Mouse (Mus musculus) intestine, embryonic 15.5 days (tissue): ENCODE measurements around the gene 1700018B08Rik. TPM values are rescaled to one million over a fixed set of nuclear protein-coding genes. Genes with fewer than 3 reads are reported as not detected.

Experiments
- ATAC-seq: fragments of 200-750 bp; cut with Nextera tagmentation; 2 replicates; pipeline ENCODE4 v1.8.0; 2017; ENCODE audit warnings: moderate TSS enrichment, moderate library complexity
- H3K27ac ChIP-seq: fragments of 300-500 bp; sonication (generic); 2 replicates; pipeline ENCODE4 v1.5.1; 2015; ENCODE audit warnings: mild to moderate bottlenecking, inconsistent platforms
- H3K27me3 ChIP-seq: fragments of 300-500 bp; sonication (generic); replicated peaks from 2 replicates; pipeline ENCODE4 v1.6.1; 2015; ENCODE audit warnings: inconsistent platforms
- H3K36me3 ChIP-seq: fragments of 300-500 bp; sonication (generic); 2 replicates; pipeline ENCODE4 v1.6.1; 2015; ENCODE audit warnings: inconsistent platforms
- H3K4me1 ChIP-seq: fragments of 300-500 bp; sonication (generic); replicated peaks from 2 replicates; pipeline ENCODE4 v1.6.1; 2015; ENCODE audit warnings: inconsistent platforms
- H3K4me2 ChIP-seq: fragments of 300-500 bp; sonication (generic); replicated peaks from 2 replicates; pipeline ENCODE4 v1.6.1; 2015; ENCODE audit warnings: mild to moderate bottlenecking, inconsistent platforms
- H3K4me3 ChIP-seq: fragments of 300-500 bp; sonication (generic); replicated peaks from 2 replicates; pipeline ENCODE4 v1.5.1; 2015; ENCODE audit warnings: inconsistent platforms
- H3K9ac ChIP-seq: fragments of 300-500 bp; sonication (generic); 2 replicates; pipeline ENCODE4 v1.6.1; 2015; ENCODE audit warnings: inconsistent platforms
- H3K9me3 ChIP-seq: fragments of 300-500 bp; sonication (generic); 2 replicates; pipeline ENCODE4 v1.6.1; 2016; ENCODE audit warnings: inconsistent platforms
- WGBS: fragments of 180-500 bp; shearing (Covaris S2); methylation state at CpG from one replicate; pipeline ENCODE4 v1.1.7; 2015; 5-methylcytosine and 5-hydroxymethylcytosine counted together
- polyA plus RNA-seq: library from polyadenylated mRNA; unstranded; fragments of >200 nt; fragmentation: Nextera tagmentation; extraction: Ambion mirVana; gene quantifications from 2 replicates; pipeline ENCODE4 v1.2.1, GENCODE M21; 2015

1700018B08Rik gene
- polyA plus RNA-seq, 1 experiment from 2014 or later, result not detected

- Histone ChIP-seq H3K27me3 (no peaks in the 10 kb centered on the region), H3K4me1 (peaks cover 12% of the 10 kb centered on the region), H3K4me2 (peak within 1 kb of the TSS; percentile 84), H3K9me3 (no peaks in the 10 kb centered on the region), H3K36me3 (no peaks in the 10 kb centered on the region), H3K4me3 (peak within 1 kb of the TSS; percentile 81), H3K27ac (peak within 1 kb of the TSS; percentile 68), H3K9ac (peak within 1 kb of the TSS; percentile 79)
- ATAC-seq, result peak; percentile 95
- WGBS, result 2% methylated on average over 63 of the region's 63 CpGs
These were observed 34.7 kb upstream of the 1700018B08Rik start, which contains the start of gene Fbxo31 for GRCm38 (mm10) chr8:121578676-121579451. Gene Fbxo31 (minus strand): TSS chr8:121578806.

GRCm38 (mm10) chr8:121577751-121578675, 33.9 kb upstream of the 1700018B08Rik start:
- Histone ChIP-seq H3K27ac (peak overlapping the region; percentile 68), H3K9me3 (no peaks in the 10 kb centered on the region), H3K4me3 (peak overlapping the region; percentile 81), H3K4me1 (peaks cover 20% of the 10 kb centered on the region), H3K27me3 (no peaks in the 10 kb centered on the region), H3K4me2 (peak overlapping the region; percentile 84), H3K36me3 (no peaks in the 10 kb centered on the region), H3K9ac (peak overlapping the region; percentile 79)
- WGBS, result 2% methylated on average over 44 of the region's 44 CpGs
- peak; percentile 61 for ATAC-seq

- Histone ChIP-seq H3K27ac (no peak overlapping the region), H3K9me3 (no peaks in the 10 kb centered on the region), H3K27me3 (no peaks in the 10 kb centered on the region), H3K36me3 (no peaks in the 10 kb centered on the region), H3K4me1 (peaks cover 20% of the 10 kb centered on the region), H3K9ac (no peak overlapping the region), H3K4me3 (no peak overlapping the region), H3K4me2 (no peak overlapping the region)
- ATAC-seq, result no peak
- 68% methylated on average over 3 of the region's 3 CpGs for WGBS
These were observed 31.5 kb upstream of the 1700018B08Rik start for GRCm38 (mm10) chr8:121575661-121576060.

GRCm38 (mm10) chr8:121573275-121573674, 29.2 kb upstream of the 1700018B08Rik start:
- Histone ChIP-seq H3K36me3 (no peaks in the 10 kb centered on the region), H3K9ac (no peak overlapping the region), H3K4me1 (peaks cover 25% of the 10 kb centered on the region), H3K9me3 (no peaks in the 10 kb centered on the region), H3K27me3 (no peaks in the 10 kb centered on the region), H3K4me2 (no peak overlapping the region), H3K27ac (no peak overlapping the region), H3K4me3 (no peak overlapping the region)
- ATAC-seq, result peak; percentile 76
- 25% methylated on average over 3 of the region's 3 CpGs for WGBS

- no peak overlapping the region for H3K9ac ChIP-seq
- ATAC-seq, result no peak
- no peak overlapping the region for H3K4me3 ChIP-seq
- no peak overlapping the region for H3K4me2 ChIP-seq
- no peaks in the 10 kb centered on the region for H3K9me3 ChIP-seq
- H3K4me1 ChIP-seq, result peaks cover 19% of the 10 kb centered on the region
- H3K27me3 ChIP-seq, result no peaks in the 10 kb centered on the region
- H3K27ac ChIP-seq, result no peak overlapping the region
- no peaks in the 10 kb centered on the region for H3K36me3 ChIP-seq
- whole genome bisulfite sequencing, result 74% methylated on average over 7 of the region's 7 CpGs
These were observed 28.0 kb upstream of the 1700018B08Rik start for GRCm38 (mm10) chr8:121572121-121572520.

- Histone ChIP-seq H3K36me3 (no peaks in the 10 kb centered on the region), H3K27ac (no peak overlapping the region), H3K9me3 (no peaks in the 10 kb centered on the region), H3K9ac (no peak overlapping the region), H3K4me2 (peak overlapping the region; percentile 26; the same call in 1 of the 2 replicates), H3K4me1 (peaks cover 13% of the 10 kb centered on the region), H3K4me3 (no peak overlapping the region), H3K27me3 (no peaks in the 10 kb centered on the region)
- 76% methylated on average over 17 of the region's 17 CpGs for whole genome bisulfite sequencing
- no peak for ATAC-seq
These were observed 26.7 kb upstream of the 1700018B08Rik start for GRCm38 (mm10) chr8:121570801-121571200.

GRCm38 (mm10) chr8:121570335-121570734, 26.2 kb upstream of the 1700018B08Rik start:
- no peak overlapping the region for H3K9ac ChIP-seq
- WGBS, result 70% methylated on average over 21 of the region's 21 CpGs
- no peak overlapping the region for H3K4me3 ChIP-seq
- no peaks in the 10 kb centered on the region for H3K9me3 ChIP-seq
- peaks cover 13% of the 10 kb centered on the region for H3K4me1 ChIP-seq
- H3K27me3 ChIP-seq, result no peaks in the 10 kb centered on the region
- ATAC-seq, result no peak
- H3K27ac ChIP-seq, result no peak overlapping the region
- peak overlapping the region; percentile 26; the same call in 1 of the 2 replicates for H3K4me2 ChIP-seq
- H3K36me3 ChIP-seq, result no peaks in the 10 kb centered on the region

- H3K9me3 ChIP-seq, result no peaks in the 10 kb centered on the region
- ATAC-seq, result no peak
- H3K4me2 ChIP-seq, result no peak overlapping the region
- no peaks in the 10 kb centered on the region for H3K27me3 ChIP-seq
- no peak overlapping the region for H3K27ac ChIP-seq
- no peaks in the 10 kb centered on the region for H3K36me3 ChIP-seq
- H3K4me3 ChIP-seq, result no peak overlapping the region
- no peak overlapping the region for H3K9ac ChIP-seq
- peaks cover 8% of the 10 kb centered on the region for H3K4me1 ChIP-seq
- WGBS, result 60% methylated on average over 6 of the region's 6 CpGs
These were observed 24.2 kb upstream of the 1700018B08Rik start for GRCm38 (mm10) chr8:121568321-121568720.

GRCm38 (mm10) chr8:121563701-121564100, 19.6 kb upstream of the 1700018B08Rik start:
- ATAC-seq, result no peak
- 61% methylated on average over 6 of the region's 6 CpGs for WGBS

GRCm38 (mm10) chr8:121562941-121563351, 18.8 kb upstream of the 1700018B08Rik start:
- Histone ChIP-seq H3K36me3 (peaks cover 10% of the 10 kb centered on the region), H3K4me3 (no peak overlapping the region), H3K9me3 (no peaks in the 10 kb centered on the region), H3K4me1 (0 out of 2 replicates have a peak, but pooled peaks cover 6% of the 10 kb centered on the region), H3K27me3 (no peaks in the 10 kb centered on the region), H3K9ac (no peak overlapping the region), H3K4me2 (no peak overlapping the region), H3K27ac (no peak overlapping the region)
- ATAC-seq, result no peak
- 71% methylated on average over 9 of the region's 9 CpGs for WGBS

More at GRCm38 (mm10) chr8:121563701-121564100, 19.6 kb upstream of the 1700018B08Rik start:
- H3K4me2 ChIP-seq, result no peak overlapping the region
- H3K27ac ChIP-seq, result no peak overlapping the region
- H3K9ac ChIP-seq, result no peak overlapping the region
- H3K36me3 ChIP-seq, result peaks cover 10% of the 10 kb centered on the region
- H3K27me3 ChIP-seq, result no peaks in the 10 kb centered on the region
- 0 out of 2 replicates have a peak, but pooled peaks cover 8% of the 10 kb centered on the region for H3K4me1 ChIP-seq
- no peak overlapping the region for H3K4me3 ChIP-seq
- no peaks in the 10 kb centered on the region for H3K9me3 ChIP-seq

GRCm38 (mm10) chr8:121561636-121562345, 17.7 kb upstream of the 1700018B08Rik start:
- no peak overlapping the region for H3K9ac ChIP-seq
- H3K9me3 ChIP-seq, result no peaks in the 10 kb centered on the region
- 0 out of 2 replicates have a peak, but pooled peaks cover 6% of the 10 kb centered on the region for H3K4me1 ChIP-seq
- H3K36me3 ChIP-seq, result peaks cover 10% of the 10 kb centered on the region
- no peak overlapping the region for H3K4me3 ChIP-seq
- H3K4me2 ChIP-seq, result no peak overlapping the region
- no peak overlapping the region for H3K27ac ChIP-seq
- no peaks in the 10 kb centered on the region for H3K27me3 ChIP-seq
- WGBS, result 83% methylated on average over 16 of the region's 16 CpGs
- no peak for ATAC-seq
